Mouse (Mus musculus) adrenal gland, adult 8-10 months (tissue): ENCODE data around the gene 1700056E22Rik. TPM values are rescaled to one million over a fixed set of nuclear protein-coding genes. Genes with fewer than 3 reads are reported as not detected.

ENCODE experiments used
- DNase-seq: peaks from one replicate; pipeline ENCODE4 v3.0.0; 2022
- total RNA-seq, 4 experiments: library from RNA; stranded (reverse); gene quantifications; 2 replicates each; pipeline ENCODE4 v1.2.4; 2022

Gene 1700056E22Rik
- total RNA-seq, 4 experiments from 2014 or later = 1.2 to 2.7 (median 1.8) TPM

DNA sequence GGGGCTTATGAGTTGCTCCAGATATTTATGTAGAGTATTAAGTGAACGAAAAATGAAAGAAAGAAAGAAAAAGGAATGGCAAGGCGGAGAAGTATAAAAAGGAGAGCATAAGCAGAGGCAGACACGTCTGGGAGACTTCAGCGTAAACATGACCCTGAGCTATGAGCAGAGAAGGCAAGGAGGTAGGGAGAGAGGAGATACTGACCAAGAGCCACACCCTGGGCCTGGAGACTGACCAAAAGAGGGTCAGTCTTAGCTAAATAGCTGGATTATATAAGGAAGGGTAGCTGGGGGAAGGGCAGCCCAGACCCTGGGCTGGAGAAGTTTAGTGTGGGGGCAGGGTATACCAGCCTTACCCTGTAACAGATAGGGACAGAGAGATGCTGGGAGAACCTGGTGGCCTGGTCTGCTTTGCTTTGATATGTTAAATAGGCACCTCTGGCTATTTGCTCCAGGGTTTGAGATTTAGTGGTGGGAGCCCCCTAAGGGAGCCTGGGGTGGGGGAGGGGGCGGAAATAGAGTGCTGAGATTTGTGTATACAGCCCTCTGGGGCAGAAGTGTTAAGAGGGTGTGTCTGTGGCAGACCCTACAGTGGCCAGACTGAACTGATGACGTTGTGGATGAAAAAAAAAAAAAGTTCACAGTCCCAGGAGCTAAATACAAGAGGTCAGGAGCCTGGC is 14.9 kb downstream of the 1700056E22Rik start:
- no peak for DNase-seq

DNA sequence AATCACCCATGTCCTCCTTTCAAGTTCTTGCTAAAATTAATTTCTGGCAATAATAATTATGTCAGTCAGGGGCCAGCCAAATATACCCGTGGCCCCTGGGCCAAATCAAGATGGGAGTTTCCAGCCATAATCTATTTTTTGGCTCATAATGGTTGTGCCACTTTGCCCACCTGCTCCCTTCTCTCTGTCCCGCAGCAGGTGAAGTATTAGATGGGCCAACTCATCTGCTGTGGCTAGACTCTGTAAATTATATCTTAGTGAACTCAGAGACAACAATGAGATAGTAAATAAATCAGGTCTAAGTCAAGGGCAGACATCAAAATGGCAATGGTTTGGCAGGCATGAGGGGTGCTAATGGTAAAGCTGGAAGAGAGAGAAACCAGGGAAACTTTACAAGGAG is 16.5 kb downstream of the 1700056E22Rik start:
- DNase-seq = no peak

DNA sequence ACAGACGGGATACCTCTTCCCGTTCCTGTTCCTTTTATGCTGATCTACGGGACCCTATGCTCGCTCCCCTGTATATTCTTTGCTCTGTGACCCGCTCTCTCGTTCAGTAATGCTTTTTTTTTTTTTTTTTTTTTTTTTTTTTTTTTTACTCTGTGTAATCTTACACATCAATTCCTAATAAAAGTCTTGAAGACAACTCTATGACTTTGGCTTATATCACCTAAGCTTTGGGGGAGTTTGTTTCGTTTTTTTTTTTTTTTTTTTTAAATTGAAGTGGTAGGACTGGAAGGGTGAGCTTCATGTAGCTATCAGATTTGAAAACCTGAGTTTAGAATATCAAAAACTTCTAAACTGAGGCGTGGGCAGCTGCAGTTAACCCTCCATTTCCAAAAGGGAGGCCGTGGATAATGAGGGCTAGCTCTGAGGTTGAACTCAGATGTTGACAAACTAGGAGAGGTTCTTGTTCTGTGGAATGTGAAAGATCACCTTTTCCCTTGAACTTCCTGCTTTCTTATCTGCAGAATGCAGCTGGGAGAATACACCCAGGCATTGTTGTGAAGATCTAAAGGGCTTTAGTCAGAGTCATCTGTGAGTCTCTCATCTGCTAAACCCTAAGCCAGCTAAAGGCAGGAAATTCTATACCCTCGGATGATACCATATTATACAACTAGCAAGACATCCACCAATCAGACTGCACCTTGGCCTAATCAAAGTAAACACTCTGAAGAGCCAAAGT is 17.9 kb downstream of the 1700056E22Rik start:
- no peak for DNase-seq

DNA sequence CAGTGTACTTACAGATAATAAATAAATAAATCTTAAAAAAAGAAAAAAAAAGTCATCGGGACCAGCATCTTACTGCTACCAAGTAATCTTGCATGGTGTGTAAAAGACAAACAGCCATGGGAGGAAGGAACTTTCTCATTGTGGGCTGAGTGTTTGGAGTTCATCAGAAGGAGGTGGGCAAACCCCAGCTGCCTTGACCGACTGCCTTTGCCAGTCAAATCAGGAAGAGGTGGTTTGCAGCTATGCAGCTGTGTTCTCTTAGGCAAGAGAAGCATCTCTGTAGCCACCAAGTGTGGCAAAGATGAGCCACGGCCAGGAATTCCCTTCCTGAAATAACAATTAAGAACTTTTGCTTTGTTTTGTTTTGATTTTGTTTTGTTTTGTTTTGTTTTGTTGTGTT is 20.0 kb downstream of the 1700056E22Rik start:
- DNase-seq = no peak

DNA sequence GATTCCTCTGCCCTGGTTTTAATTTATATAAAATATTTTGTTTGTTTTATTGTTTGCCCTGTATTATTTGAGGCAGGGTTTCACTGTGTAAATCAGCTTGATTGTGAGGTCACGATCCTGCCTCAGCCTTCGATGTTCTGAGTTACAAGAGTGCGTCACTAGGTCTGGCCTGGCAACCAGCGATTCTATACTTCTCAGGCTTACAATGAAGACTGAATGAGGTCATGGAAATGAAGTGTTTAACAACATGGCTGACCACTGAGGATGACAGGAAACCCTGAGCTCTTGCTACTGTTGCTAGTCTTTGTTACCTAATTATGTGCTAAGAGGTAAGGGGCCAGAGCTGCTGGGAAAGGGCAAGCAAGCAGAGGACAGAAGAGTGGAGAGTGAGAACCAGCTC is 21.0 kb downstream of the 1700056E22Rik start, which contains the start of gene Dusp10:
Gene Dusp10, plus strand, starts transcription at position 197 of the 400 bp plus-strand sequence.
- no peak for DNase-seq

DNA sequence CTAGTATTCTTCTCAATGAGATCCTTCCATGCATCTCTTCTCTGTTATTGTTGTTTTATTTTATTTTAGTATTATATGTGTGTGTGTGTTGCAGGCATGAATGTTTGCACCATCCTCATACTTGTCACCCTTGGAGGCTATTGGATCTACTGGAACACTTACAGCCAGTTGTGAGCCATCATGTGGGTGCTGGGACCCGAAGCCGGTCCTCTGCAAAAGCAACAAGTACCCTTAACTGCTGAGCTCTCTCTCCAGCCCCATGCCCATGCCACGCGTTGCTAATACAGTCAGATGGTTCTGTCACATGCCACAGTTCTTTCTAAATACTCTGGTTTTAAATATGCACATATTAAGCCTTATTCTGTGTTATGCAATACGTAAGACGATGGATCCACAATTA is 22.8 kb downstream of the 1700056E22Rik start:
- DNase-seq = no peak

DNA sequence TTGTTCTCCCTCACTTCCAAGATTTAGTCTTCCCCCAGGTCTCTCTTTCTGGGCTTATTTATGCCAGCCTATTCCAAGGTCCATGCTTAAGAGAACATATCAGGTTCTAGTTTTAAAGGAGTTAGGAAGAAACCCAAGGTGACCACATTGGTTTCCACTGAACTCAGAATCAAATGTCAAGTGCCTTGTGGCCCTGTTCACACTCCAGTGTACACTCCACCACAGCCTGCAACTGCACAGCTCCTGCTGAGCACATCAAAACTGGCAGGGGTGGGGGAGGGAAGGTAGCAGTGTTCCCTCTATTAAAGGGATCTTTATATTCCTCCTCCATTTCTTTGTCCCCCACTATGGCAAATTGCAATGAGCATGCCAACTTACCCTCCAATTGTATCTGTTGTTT is 28.0 kb downstream of the 1700056E22Rik start:
- no peak for DNase-seq

DNA sequence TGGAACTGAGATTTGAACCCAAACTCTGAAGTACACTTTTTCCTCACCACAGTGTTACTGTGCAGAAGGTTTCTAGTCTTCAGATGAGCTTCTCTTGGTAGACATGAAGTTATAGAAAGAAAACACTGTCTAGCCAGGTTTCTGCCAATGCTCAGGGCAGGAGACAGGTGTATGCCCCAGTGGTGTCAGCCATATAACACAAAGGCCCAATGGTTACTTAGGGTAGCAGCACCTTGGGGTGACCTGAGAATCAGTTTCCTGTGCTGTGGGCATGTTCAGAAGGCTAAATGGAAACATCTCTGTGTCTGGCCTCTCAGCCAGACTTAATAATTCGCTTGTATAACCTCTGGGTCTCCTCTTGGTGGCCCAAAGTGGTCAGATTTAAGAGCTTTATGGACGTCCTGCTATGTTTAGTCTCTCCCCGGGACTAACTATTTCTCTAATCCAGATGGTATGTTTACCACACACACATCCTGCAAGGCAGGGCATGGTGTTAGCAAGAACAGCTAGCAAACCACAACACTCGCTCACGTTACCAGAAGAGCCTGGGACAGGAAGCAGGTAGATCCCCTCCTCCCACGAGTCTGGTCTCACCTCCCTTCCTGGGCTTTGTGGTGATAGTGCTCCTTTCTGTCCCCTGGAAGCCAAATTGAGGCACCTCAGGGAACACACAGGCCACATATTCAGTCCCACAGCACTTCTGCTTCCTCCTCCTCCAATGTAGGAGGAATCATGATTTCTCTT is 28.6 kb downstream of the 1700056E22Rik start:
- DNase-seq = no peak

DNA sequence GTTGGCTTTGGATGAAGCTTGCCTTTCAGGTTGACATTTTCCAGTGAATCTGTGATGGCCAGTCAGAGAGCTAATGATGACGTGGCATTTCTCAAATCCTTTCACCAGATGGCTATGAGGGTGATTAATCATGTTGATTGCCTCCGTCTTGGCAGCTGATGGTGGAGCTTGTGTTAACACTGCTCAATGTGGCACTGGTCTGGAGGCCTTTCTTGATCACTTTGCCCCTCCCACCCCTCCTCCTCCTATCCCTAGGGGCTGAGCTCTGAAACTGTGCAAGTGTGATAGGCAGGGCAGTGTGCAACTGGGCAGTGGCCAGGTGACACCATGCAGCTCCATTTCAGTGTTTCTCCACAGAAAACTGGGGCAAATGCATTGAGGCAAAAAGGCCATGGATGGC is 29.8 kb downstream of the 1700056E22Rik start:
- peak; percentile 25 for DNase-seq

DNA sequence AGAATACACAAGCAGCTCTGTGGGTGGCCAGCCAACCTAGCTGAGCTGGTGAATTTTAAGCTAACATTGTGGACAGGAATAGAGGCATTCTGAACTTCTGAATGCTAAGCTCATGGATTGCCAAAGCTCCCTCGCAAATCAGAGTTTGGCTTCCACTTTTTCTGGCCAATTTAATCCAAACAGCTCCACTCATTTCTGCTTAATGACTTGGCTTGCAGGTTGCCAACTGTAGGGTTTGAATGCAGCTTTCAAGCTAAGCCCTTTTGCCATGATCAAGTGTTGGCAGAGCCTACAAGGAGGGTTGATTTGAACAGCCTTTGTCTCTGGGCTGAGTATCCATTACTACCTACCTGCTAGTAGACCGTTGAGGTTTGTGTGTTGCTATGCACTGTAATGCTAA is 31.6 kb downstream of the 1700056E22Rik start:
- DNase-seq = no peak

DNA sequence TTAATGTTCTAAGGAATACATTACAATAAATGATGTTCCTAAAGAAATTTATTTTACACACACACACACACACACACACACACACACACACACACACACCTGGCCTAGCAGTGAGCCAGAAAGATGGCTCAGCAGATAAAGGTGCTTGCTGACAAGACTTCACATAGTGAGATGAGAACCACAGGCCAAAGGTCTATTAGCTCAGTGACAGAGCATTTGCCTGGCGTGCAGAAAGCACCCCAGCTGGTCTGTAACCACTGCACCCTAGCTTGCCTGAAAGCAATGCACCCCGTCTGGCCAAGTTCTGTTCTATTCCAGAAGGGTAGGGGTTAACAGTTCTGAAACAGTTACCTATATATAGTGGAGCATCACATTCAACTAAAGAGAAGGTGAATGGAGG is 36.9 kb downstream of the 1700056E22Rik start:
- DNase-seq = no peak

DNA sequence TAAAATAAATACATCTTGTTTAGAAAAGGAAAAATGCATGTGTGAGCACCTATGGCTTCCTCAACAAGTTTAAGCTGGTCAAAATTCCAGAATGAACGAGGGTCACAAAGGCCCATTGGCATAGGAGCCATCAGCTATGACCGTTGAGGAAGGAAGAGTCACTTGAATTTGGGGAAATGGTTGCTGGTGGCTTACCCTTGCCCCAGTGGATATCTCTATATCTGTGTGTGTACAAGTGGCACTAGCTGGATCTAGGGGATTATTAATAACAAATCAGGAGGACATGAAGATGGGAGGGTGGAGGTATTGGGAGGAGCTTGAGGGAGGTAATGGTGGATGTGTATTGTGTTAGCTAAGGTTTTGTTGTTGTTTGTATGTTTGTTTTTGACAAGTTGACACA is 42.2 kb downstream of the 1700056E22Rik start:
- DNase-seq = no peak

DNA sequence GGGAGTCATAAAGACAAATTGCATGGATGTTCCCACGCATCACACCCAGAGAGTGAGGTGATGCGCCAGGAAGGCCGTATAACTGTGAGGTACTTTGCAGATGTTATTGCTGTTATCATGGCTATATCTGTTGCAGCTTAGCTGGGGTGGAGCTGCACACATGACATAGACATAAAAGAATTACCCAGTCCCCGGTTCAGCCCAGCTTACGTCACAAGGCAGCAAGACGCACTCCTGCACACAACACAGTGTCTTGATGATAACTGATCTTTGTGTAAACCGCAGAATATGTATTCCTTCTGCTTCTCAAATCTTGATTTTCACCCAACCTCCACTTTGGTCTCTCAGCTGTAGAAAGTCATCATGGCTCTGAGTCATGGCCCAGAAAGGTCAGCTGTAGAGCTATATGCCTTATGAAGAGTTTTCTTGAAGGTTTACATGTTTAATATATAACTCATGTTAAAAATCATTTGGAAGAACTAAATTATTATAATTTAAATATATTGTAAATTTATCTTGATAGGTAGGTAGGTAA is 46.3 kb downstream of the 1700056E22Rik start:
- no peak for DNase-seq

Other genes with a start within 250 kb of the 1700056E22Rik start
- 10 to 100 TPM in 2 of 4 experiments, 1 to 10 TPM in 2; 7.9 to 26.6 (median 16.4) TPM for gene Dusp10, start 21.0 kb downstream of the 1700056E22Rik start, total RNA-seq